Mouse (Mus musculus) kidney, adult 2 months (tissue): Measurements from ENCODE around the gene Trappc3l. TPM values are rescaled to one million over a fixed set of nuclear protein-coding genes. Genes with fewer than 3 reads are reported as not detected.

ENCODE experiments used
- DNase-seq: peaks from one replicate; pipeline ENCODE4 v3.0.0; 2021
- H3K27ac ChIP-seq: fragments of 200-500 bp; 2 replicates; pipeline ENCODE4 v1.5.1; 2012; ENCODE audit warnings: low read depth, low read length, control low read depth, inconsistent platforms; ENCODE audit not compliant: insufficient read depth
- H3K27me3 ChIP-seq: fragments of 200-500 bp; replicated peaks from 2 replicates; pipeline ENCODE4 v1.6.1; 2012; ENCODE audit warnings: mild to moderate bottlenecking, moderate library complexity, low read length, inconsistent platforms; ENCODE audit not compliant: control insufficient read depth, insufficient read depth
- H3K36me3 ChIP-seq: fragments of 200-500 bp; 2 replicates; pipeline ENCODE4 v1.6.1; 2012; ENCODE audit warnings: mild to moderate bottlenecking, moderate library complexity, low read length, inconsistent platforms; ENCODE audit not compliant: control insufficient read depth, insufficient read depth
- H3K4me1 ChIP-seq: fragments of 200-500 bp; 2 replicates; pipeline ENCODE4 v1.6.1; 2011; ENCODE audit warnings: low read length; ENCODE audit not compliant: control insufficient read depth, insufficient read depth
- H3K4me3 ChIP-seq: fragments of 200-500 bp; 2 replicates; pipeline ENCODE4 v1.5.1; 2011; ENCODE audit warnings: mild to moderate bottlenecking, low read depth, low read length, control low read depth; ENCODE audit not compliant: insufficient read depth
- CTCF ChIP-seq: fragments of 200-500 bp; conservative IDR thresholded peaks from 2 replicates; pipeline ENCODE4 v1.5.1; 2011; ENCODE audit warnings: low read depth, mild to moderate bottlenecking, control low read depth, low read length, moderate library complexity, mixed read lengths; ENCODE audit not compliant: insufficient read depth, insufficient read length
- POLR2A ChIP-seq: fragments of 200-500 bp; IDR thresholded peaks from one replicate; pipeline ENCODE4 v1.6.1; 2011; ENCODE audit warnings: low read depth, low read length, control low read depth
- WGBS: fragments of 180-500 bp; shearing (Covaris S2); methylation state at CpG from one replicate; pipeline ENCODE4 v1.1.7; 2018; 5-methylcytosine and 5-hydroxymethylcytosine counted together
- polyA plus RNA-seq: library from polyadenylated mRNA; depleted of rRNA; stranded (reverse); fragments of >200 nt; gene quantifications from 2 replicates; pipeline ENCODE4 v1.2.3, GENCODE M21; 2012

Trappc3l gene
- polyA plus RNA-seq, 1 experiment, result not detected

DNA sequence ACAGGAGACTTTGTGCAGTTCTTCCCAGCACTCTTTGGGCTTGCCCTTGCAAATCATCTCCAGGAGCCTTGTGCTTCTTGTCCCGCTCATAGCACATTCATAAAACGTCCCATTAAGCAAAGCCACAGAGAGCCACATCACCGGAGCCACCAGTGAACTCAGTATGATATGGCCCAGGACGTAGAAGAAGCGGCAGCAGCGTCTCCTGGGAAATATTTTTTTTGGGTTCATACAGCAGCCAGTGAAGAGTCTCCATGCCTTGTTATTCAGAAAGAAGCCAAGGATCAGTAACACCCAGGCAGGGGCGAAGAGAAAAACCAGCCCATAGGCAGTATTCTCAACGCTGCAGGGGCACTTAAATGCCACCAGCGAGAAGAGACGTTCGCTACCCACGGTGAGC is 58.6 kb downstream of the Trappc3l start:
- H3K4me3 ChIP-seq, result peak overlapping the region; percentile 16; the same call in 1 of the 2 replicates
- no peak for DNase-seq
- TF ChIP-seq POLR2A, result no peak
- no peak for TF ChIP-seq CTCF
- H3K36me3 ChIP-seq, result no peaks in the 10 kb centered on the region
- 51% methylated on average over 12 of the region's 12 CpGs for WGBS
- no peaks in the 10 kb centered on the region for H3K4me1 ChIP-seq
- H3K27ac ChIP-seq, result no peak overlapping the region
- no peaks in the 10 kb centered on the region; the same call in 1 of the 2 replicates for H3K27me3 ChIP-seq

DNA sequence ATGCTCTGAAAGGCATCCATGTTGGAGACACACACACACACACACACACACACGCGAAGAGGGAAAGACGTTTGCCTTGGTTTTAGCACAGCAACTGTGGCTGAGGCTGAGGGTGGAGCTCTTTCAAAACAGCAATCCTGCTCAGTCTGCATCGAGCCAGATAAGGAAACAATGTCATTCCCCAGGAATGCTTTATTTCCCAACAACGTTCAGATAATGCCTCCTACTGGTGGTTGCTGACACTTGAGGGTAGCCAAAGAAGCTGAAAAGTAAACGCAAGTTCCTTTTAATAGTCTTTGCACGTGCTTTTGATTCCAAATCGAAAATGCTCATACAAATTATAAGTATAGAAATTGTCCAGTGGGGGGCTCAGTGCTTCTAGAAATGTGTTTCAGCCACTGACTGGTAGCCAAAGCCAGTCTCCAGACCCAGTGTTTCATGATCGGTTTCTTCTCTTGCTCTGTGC is 59.1 kb downstream of the Trappc3l start, which contains the start of gene Calhm5:
Calhm5 (minus strand) TSS at position 102 of the 466 bp plus-strand sequence.
- Histone ChIP-seq H3K27ac (no peak within 1 kb of the TSS), H3K4me1 (no peaks in the 10 kb centered on the region), H3K27me3 (no peaks in the 10 kb centered on the region; the same call in 1 of the 2 replicates), H3K36me3 (no peaks in the 10 kb centered on the region), H3K4me3 (peak within 1 kb of the TSS; percentile 16; the same call in 1 of the 2 replicates)
- peak; percentile 59 for DNase-seq
- TF ChIP-seq POLR2A, result no peak
- 0 out of 2 replicates have a peak, but pooled peaks have one; percentile 17 for TF ChIP-seq CTCF
- 12% methylated on average over 9 of the region's 9 CpGs for WGBS

DNA sequence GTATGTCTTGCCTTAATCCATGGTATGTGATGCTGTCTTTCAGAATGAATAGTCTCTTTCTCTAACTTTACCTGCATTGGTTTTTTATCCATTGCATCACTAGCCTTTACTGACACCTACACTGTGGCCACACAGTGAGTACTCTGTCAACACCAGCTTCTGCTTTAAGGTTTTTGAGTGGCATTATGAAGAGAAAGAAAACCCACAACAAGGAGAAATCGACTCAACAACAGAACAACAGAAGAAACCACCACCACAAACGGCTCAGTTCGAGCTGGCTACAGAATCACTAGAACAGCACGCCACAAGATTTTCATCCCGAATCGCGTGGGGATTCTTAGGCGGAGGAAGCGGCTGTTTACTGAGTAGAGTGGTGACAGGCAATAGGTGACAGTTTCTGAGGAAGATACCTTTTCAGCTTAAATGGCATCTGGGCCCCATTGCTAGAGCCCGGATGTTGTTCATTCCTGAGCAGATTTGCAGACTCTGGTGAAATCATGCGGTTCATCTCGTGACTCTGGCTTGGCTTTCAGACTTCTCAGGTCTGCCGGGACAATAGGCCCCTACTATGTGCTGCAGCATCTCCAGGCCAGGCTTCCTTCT is 73.6 kb downstream of the Trappc3l start:
- 83% methylated on average over 13 of the region's 13 CpGs for WGBS
- no peak for DNase-seq
- no peak overlapping the region for H3K27ac ChIP-seq
- H3K4me1 ChIP-seq, result no peaks in the 10 kb centered on the region
- no peaks in the 10 kb centered on the region for H3K36me3 ChIP-seq
- no peak for TF ChIP-seq CTCF
- no peak for TF ChIP-seq POLR2A
- H3K27me3 ChIP-seq, result no peaks in the 10 kb centered on the region
- no peak overlapping the region for H3K4me3 ChIP-seq

DNA sequence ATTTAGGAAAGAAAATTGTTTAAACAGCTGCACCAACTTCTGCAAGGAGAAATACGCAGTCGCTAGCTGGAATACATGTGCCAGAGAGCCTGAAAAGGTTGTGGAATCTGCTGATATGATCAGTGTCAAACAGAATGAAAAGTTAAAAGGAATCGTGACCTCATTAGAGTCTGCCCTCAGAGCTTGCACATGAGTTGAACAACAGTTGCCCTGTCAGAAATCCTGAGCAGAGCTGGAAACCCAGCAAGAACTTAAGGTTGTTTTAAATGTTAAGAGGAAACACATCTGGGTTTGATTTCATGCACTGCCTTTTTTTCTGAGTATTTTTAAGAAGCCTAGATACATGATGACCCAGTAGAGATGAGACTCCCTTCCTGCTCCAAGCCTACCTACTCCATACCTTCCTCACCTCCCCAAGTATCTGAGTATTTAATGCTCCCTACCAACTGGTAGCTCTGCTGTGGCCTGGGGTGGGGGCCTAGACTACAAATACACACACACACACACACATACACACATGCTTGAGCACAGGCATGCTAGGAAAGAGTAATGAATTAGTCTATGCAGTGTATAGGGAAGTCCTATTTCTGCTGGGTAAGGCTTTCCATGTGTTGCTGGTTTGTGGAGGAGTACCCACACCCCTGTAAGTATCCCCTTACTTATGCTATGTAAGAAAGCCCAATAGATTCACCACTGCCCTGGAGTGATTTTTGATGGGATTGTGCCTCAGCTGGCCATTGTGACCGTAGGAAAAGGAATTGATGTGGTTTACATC is 74.8 kb downstream of the Trappc3l start:
- no peaks in the 10 kb centered on the region for H3K27me3 ChIP-seq
- no peaks in the 10 kb centered on the region for H3K4me1 ChIP-seq
- WGBS, result 66% methylated on average over 4 of the region's 4 CpGs
- DNase-seq, result no peak
- no peaks in the 10 kb centered on the region for H3K36me3 ChIP-seq
- no peak overlapping the region for H3K27ac ChIP-seq
- no peak for TF ChIP-seq POLR2A
- no peak for TF ChIP-seq CTCF
- H3K4me3 ChIP-seq, result no peak overlapping the region

DNA sequence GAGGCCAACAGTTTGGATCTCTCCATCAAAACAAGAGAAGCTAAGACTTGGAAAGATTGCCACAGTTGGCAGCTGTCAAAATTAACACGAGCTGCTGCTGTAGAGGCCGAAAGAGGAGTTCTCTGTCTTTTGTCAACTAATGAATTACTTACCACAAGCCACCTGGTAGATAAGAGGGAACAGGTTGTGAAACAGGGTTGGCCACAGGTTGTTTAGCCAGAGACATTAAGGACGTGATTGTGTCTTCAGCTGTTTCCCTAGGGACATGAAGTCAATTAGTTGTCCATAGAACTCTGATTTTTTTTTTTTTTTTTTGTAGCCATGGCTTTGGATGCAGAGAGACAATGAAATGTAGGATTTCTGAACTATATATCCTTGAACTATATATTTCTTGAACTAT is 79.7 kb downstream of the Trappc3l start:
- Histone ChIP-seq H3K27me3 (no peaks in the 10 kb centered on the region), H3K4me3 (no peak overlapping the region), H3K27ac (no peak overlapping the region), H3K4me1 (no peaks in the 10 kb centered on the region), H3K36me3 (no peaks in the 10 kb centered on the region)
- 60% methylated on average over 3 of the region's 3 CpGs for WGBS
- TF ChIP-seq POLR2A (no peak), CTCF (no peak)
- DNase-seq, result no peak

DNA sequence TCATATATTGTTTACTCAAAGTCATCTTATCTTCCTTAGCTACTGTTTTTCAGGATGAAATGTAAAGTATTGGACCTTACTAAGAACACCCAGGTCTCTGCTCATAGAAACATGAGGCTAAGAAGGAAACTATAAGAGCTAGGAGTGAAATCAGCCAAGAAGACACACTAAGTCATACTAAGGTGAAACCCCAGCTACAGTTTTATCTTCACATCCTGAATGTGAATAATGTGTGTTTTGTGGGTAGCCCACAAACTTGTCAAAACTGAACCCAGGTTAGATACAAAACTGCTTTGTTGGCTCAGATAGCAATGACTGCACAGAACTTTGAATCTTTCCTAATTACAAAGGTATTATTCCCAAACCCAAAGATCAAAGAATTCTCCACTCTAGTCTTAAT is 80.4 kb downstream of the Trappc3l start:
- no peaks in the 10 kb centered on the region for H3K36me3 ChIP-seq
- TF ChIP-seq POLR2A (no peak), CTCF (no peak)
- no peaks in the 10 kb centered on the region for H3K27me3 ChIP-seq
- H3K27ac ChIP-seq, result no peak overlapping the region
- no peak for DNase-seq
- H3K4me3 ChIP-seq, result no peak overlapping the region
- no peaks in the 10 kb centered on the region for H3K4me1 ChIP-seq

DNA sequence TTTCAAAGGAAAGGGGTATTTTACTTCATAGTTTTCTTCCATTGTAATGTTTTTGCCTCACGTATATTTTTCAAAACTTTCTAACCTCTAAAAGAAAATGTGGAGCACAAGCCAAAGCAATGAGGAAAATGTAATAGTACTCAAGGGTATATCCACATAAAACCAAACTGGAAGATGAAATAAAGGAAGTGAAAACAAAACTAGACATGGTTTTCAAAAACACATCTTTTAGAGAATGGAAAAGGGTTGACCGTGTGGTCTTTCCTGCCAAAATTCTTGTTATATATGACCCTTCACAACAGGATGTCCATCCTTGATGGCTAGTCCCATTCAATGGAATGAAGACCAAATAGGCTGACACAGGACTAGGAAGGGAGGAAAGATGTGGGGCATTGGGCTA is 81.0 kb downstream of the Trappc3l start:
- Histone ChIP-seq H3K27me3 (no peaks in the 10 kb centered on the region), H3K4me3 (no peak overlapping the region), H3K4me1 (no peaks in the 10 kb centered on the region), H3K36me3 (no peaks in the 10 kb centered on the region), H3K27ac (no peak overlapping the region)
- DNase-seq, result no peak
- no peak for TF ChIP-seq CTCF
- TF ChIP-seq POLR2A, result no peak
- WGBS, result 80% methylated on average over 2 of the region's 2 CpGs
